Mouse (Mus musculus): ENCODE data around the gene Hist2h3c1. TPM values are rescaled to one million over a fixed set of nuclear protein-coding genes. Genes with fewer than 3 reads are reported as not detected.
A peak's percentile ranks its signal among the peaks of the same experiment; 100 is the strongest.
"Not testable (repeated sequence)": the region's sequence is repeated elsewhere in the genome, so short reads cannot be mapped to it uniquely, and the experiment has no call there.

Hist2h3c1 gene
- polyA plus RNA-seq, 1 experiment from 2014 or later: 4.9 TPM

- ATAC-seq (ENCODE audit: low read depth): no peak
- Histone ChIP-seq H3K27ac (ENCODE audit: low read length) (no peak overlapping the region), H3K27me3 (ENCODE audit: control insufficient read depth, insufficient read depth, low read depth, low read length) (no peaks in the 10 kb centered on the region), H3K4me1 (ENCODE audit: control insufficient read depth, low read depth, low read length) (peaks cover 5% of the 10 kb centered on the region), H3K4me3 (ENCODE audit: low read depth, low read length) (no peak overlapping the region), H3K4me2 (ENCODE audit: low read depth, low read length) (no peak overlapping the region), H3K9ac (ENCODE audit: low read depth, low read length) (peak overlapping the region; percentile 4; the same call in 1 of the 2 replicates), H3K36me3 (ENCODE audit: control insufficient read depth, insufficient read depth) (no peaks in the 10 kb centered on the region), H3K9me3 (replicated peaks; ENCODE audit: control insufficient read depth, low read length) (no peaks in the 10 kb centered on the region)
- WGBS (ENCODE audit: insufficient replicate concordance): 55% methylated on average over 4 of the region's 4 CpGs
These were observed 15.4 kb upstream of the Hist2h3c1 start for GRCm38 (mm10) chr3:96230910-96231757.

- H3K9ac ChIP-seq (ENCODE audit: low read depth, low read length): no peak overlapping the region
- WGBS (ENCODE audit: insufficient replicate concordance): 56% methylated on average over 2 of the region's 2 CpGs
- no peak overlapping the region for H3K27ac ChIP-seq (ENCODE audit: low read length)
- no peak for ATAC-seq (ENCODE audit: low read depth)
- peaks cover 10% of the 10 kb centered on the region for H3K4me1 ChIP-seq (ENCODE audit: control insufficient read depth, low read depth, low read length)
- no peaks in the 10 kb centered on the region for H3K9me3 ChIP-seq (replicated peaks; ENCODE audit: control insufficient read depth, low read length)
- H3K27me3 ChIP-seq (ENCODE audit: control insufficient read depth, insufficient read depth, low read depth, low read length): no peaks in the 10 kb centered on the region
- H3K4me2 ChIP-seq (ENCODE audit: low read depth, low read length): no peak overlapping the region
- no peaks in the 10 kb centered on the region for H3K36me3 ChIP-seq (ENCODE audit: control insufficient read depth, insufficient read depth)
- no peak overlapping the region for H3K4me3 ChIP-seq (ENCODE audit: low read depth, low read length)
These were observed 14.7 kb upstream of the Hist2h3c1 start for GRCm38 (mm10) chr3:96231758-96232120.

- no peak overlapping the region for H3K4me2 ChIP-seq (ENCODE audit: low read depth, low read length)
- no peaks in the 10 kb centered on the region for H3K9me3 ChIP-seq (replicated peaks; ENCODE audit: control insufficient read depth, low read length)
- H3K36me3 ChIP-seq (ENCODE audit: control insufficient read depth, insufficient read depth): no peaks in the 10 kb centered on the region
- no peak overlapping the region for H3K4me3 ChIP-seq (ENCODE audit: low read depth, low read length)
- 66% methylated on average over 2 of the region's 2 CpGs for WGBS (ENCODE audit: insufficient replicate concordance)
- H3K4me1 ChIP-seq (ENCODE audit: control insufficient read depth, low read depth, low read length): peaks cover 14% of the 10 kb centered on the region
- H3K27me3 ChIP-seq (ENCODE audit: control insufficient read depth, insufficient read depth, low read depth, low read length): no peaks in the 10 kb centered on the region
- no peak overlapping the region for H3K9ac ChIP-seq (ENCODE audit: low read depth, low read length)
- H3K27ac ChIP-seq (ENCODE audit: low read length): no peak overlapping the region; the same call in 1 of the 2 replicates
- ATAC-seq (ENCODE audit: low read depth): no peak
These were observed 11.6 kb upstream of the Hist2h3c1 start for GRCm38 (mm10) chr3:96234914-96235313.

GRCm38 (mm10) chr3:96235836-96236235 is 10.6 kb upstream of the Hist2h3c1 start:
- H3K4me3 ChIP-seq (ENCODE audit: low read depth, low read length): peak overlapping the region; percentile 69
- H3K9ac ChIP-seq (ENCODE audit: low read depth, low read length): peak overlapping the region; percentile 1; the same call in 1 of the 2 replicates
- WGBS (ENCODE audit: insufficient replicate concordance): 63% methylated on average over 3 of the region's 3 CpGs
- ATAC-seq (ENCODE audit: low read depth): no peak
- H3K9me3 ChIP-seq (replicated peaks; ENCODE audit: control insufficient read depth, low read length): no peaks in the 10 kb centered on the region
- peaks cover 16% of the 10 kb centered on the region for H3K4me1 ChIP-seq (ENCODE audit: control insufficient read depth, low read depth, low read length)
- H3K27ac ChIP-seq (ENCODE audit: low read length): peak overlapping the region; percentile 29; the same call in 1 of the 2 replicates
- H3K27me3 ChIP-seq (ENCODE audit: control insufficient read depth, insufficient read depth, low read depth, low read length): no peaks in the 10 kb centered on the region
- peak overlapping the region; percentile 74; the same call in 1 of the 2 replicates for H3K4me2 ChIP-seq (ENCODE audit: low read depth, low read length)
- no peaks in the 10 kb centered on the region for H3K36me3 ChIP-seq (ENCODE audit: control insufficient read depth, insufficient read depth)

- peak overlapping the region; percentile 74 for H3K4me2 ChIP-seq (ENCODE audit: low read depth, low read length)
- H3K4me1 ChIP-seq (ENCODE audit: control insufficient read depth, low read depth, low read length): peaks cover 25% of the 10 kb centered on the region
- no peaks in the 10 kb centered on the region for H3K36me3 ChIP-seq (ENCODE audit: control insufficient read depth, insufficient read depth)
- 73% methylated on average over 4 of the region's 4 CpGs for WGBS (ENCODE audit: insufficient replicate concordance)
- ATAC-seq (ENCODE audit: low read depth): no peak
- no peaks in the 10 kb centered on the region for H3K9me3 ChIP-seq (replicated peaks; ENCODE audit: control insufficient read depth, low read length)
- H3K9ac ChIP-seq (ENCODE audit: low read depth, low read length): peak overlapping the region; percentile 84
- H3K27me3 ChIP-seq (ENCODE audit: control insufficient read depth, insufficient read depth, low read depth, low read length): no peaks in the 10 kb centered on the region
- H3K4me3 ChIP-seq (ENCODE audit: low read depth, low read length): peak overlapping the region; percentile 69
- peak overlapping the region; percentile 92 for H3K27ac ChIP-seq (ENCODE audit: low read length)
These were observed 9.6 kb upstream of the Hist2h3c1 start for GRCm38 (mm10) chr3:96236834-96237334.

- Histone ChIP-seq H3K4me3 (ENCODE audit: low read depth, low read length) (peak overlapping the region; percentile 69), H3K27me3 (ENCODE audit: control insufficient read depth, insufficient read depth, low read depth, low read length) (no peaks in the 10 kb centered on the region), H3K27ac (ENCODE audit: low read length) (peak overlapping the region; percentile 92), H3K4me2 (ENCODE audit: low read depth, low read length) (peak overlapping the region; percentile 74), H3K36me3 (ENCODE audit: control insufficient read depth, insufficient read depth) (no peaks in the 10 kb centered on the region), H3K9me3 (replicated peaks; ENCODE audit: control insufficient read depth, low read length) (no peaks in the 10 kb centered on the region), H3K4me1 (ENCODE audit: control insufficient read depth, low read depth, low read length) (peaks cover 27% of the 10 kb centered on the region), H3K9ac (ENCODE audit: low read depth, low read length) (peak overlapping the region; percentile 84)
- 20% methylated on average over 7 of the region's 7 CpGs for WGBS (ENCODE audit: insufficient replicate concordance)
- ATAC-seq (ENCODE audit: low read depth): no peak
These were observed 9.1 kb upstream of the Hist2h3c1 start for GRCm38 (mm10) chr3:96237335-96237903.

- peak overlapping the region; percentile 84 for H3K9ac ChIP-seq (ENCODE audit: low read depth, low read length)
- peak overlapping the region; percentile 92 for H3K27ac ChIP-seq (ENCODE audit: low read length)
- peak overlapping the region; percentile 74 for H3K4me2 ChIP-seq (ENCODE audit: low read depth, low read length)
- H3K4me1 ChIP-seq (ENCODE audit: control insufficient read depth, low read depth, low read length): peaks cover 29% of the 10 kb centered on the region
- H3K36me3 ChIP-seq (ENCODE audit: control insufficient read depth, insufficient read depth): no peaks in the 10 kb centered on the region
- under 1% methylated on average over 12 of the region's 12 CpGs for WGBS (ENCODE audit: insufficient replicate concordance)
- no peak for ATAC-seq (ENCODE audit: low read depth)
- H3K9me3 ChIP-seq (replicated peaks; ENCODE audit: control insufficient read depth, low read length): no peaks in the 10 kb centered on the region
- H3K27me3 ChIP-seq (ENCODE audit: control insufficient read depth, insufficient read depth, low read depth, low read length): no peaks in the 10 kb centered on the region
- peak overlapping the region; percentile 69 for H3K4me3 ChIP-seq (ENCODE audit: low read depth, low read length)
These were observed 8.5 kb upstream of the Hist2h3c1 start for GRCm38 (mm10) chr3:96237904-96238511.

GRCm38 (mm10) chr3:96238954-96239793 is 7.3 kb upstream of the Hist2h3c1 start, which contains the start of gene Hist2h3c2:
Gene Hist2h3c2, minus strand, starts transcription at chr3:96239127.
- peaks cover 40% of the 10 kb centered on the region for H3K4me1 ChIP-seq (ENCODE audit: control insufficient read depth, low read depth, low read length)
- peak within 1 kb of the TSS; percentile 92 for H3K27ac ChIP-seq (ENCODE audit: low read length)
- peak; percentile 77 for ATAC-seq (ENCODE audit: low read depth)
- peak within 1 kb of the TSS; percentile 74 for H3K4me2 ChIP-seq (ENCODE audit: low read depth, low read length)
- not testable (repeated sequence) for H3K27me3 ChIP-seq (ENCODE audit: control insufficient read depth, insufficient read depth, low read depth, low read length); H3K36me3 ChIP-seq (ENCODE audit: control insufficient read depth, insufficient read depth); H3K9me3 ChIP-seq (replicated peaks; ENCODE audit: control insufficient read depth, low read length)
- H3K9ac ChIP-seq (ENCODE audit: low read depth, low read length): peak within 1 kb of the TSS; percentile 84
- H3K4me3 ChIP-seq (ENCODE audit: low read depth, low read length): peak within 1 kb of the TSS; percentile 69
- WGBS (ENCODE audit: insufficient replicate concordance): 0% methylated on average over 10 of the region's 68 CpGs
